In genomic region chr2:76980146-76980545, GRCm38 (mm10) we compare ENCODE assay signal across 7 mouse cellular contexts. TPM values are rescaled to one million over a fixed set of nuclear protein-coding genes. Genes with fewer than 3 reads are reported as not detected.
DNase-seq lines count a peak whose midpoint lies in the region; ATAC-seq and TF ChIP-seq lines count a peak whose summit lies in the region.

No protein-coding gene starts in this region.

- no peaks in the 10 kb centered on the region for H3K9me3 ChIP-seq in limb, embryonic 11.5 days (ENCODE audit: control insufficient read depth, low read length)
- no peaks in the 10 kb centered on the region for H3K9me3 ChIP-seq in limb, embryonic 10.5 days (replicated peaks)
- H3K9me3 ChIP-seq in heart, embryonic 10.5 days = no peaks in the 10 kb centered on the region
- no peaks in the 10 kb centered on the region for H3K9me3 ChIP-seq in lung, postnatal 0 days (ENCODE audit: low read length)

- no peak for ATAC-seq in limb, embryonic 11.5 days (ENCODE audit: insufficient number of reproducible peaks, low FRiP score, low TSS enrichment, low read depth)
- ATAC-seq in lung, postnatal 0 days = peak; percentile 46; the same call in 1 of the 2 replicates

- no peaks in the 10 kb centered on the region for H3K36me3 ChIP-seq in limb, embryonic 11.5 days (ENCODE audit: control insufficient read depth, insufficient read depth, low read length)
- H3K36me3 ChIP-seq in limb, embryonic 10.5 days = no peaks in the 10 kb centered on the region
- H3K36me3 ChIP-seq in heart, embryonic 10.5 days = peaks cover 35% of the 10 kb centered on the region
- H3K36me3 ChIP-seq in lung, postnatal 0 days (ENCODE audit: insufficient read depth, low read length) = no peaks in the 10 kb centered on the region

- TF ChIP-seq EP300 in lung, postnatal 0 days (IDR thresholded peaks at IDR 0.05) = no peak

- no peak overlapping the region for H3K4me2 ChIP-seq in limb, embryonic 11.5 days (ENCODE audit: low read depth, severe bottlenecking)
- H3K4me2 ChIP-seq in lung, postnatal 0 days (replicated peaks; ENCODE audit: low read depth, low read length) = no peak overlapping the region

- peak; percentile 28 for DNase-seq in limb, embryonic 11.5 days (ENCODE audit: low spot score)
- DNase-seq in limb, embryonic 10.5 days (ENCODE audit: low spot score) = no peak
- DNase-seq in adrenal gland, postnatal 10 days = peak; percentile 43
- peak; percentile 84 for DNase-seq in heart, embryonic 10.5 days (ENCODE audit: low spot score)
- peak; percentile 76 for DNase-seq in lung, postnatal 0 days (ENCODE audit: low spot score)
- DNase-seq in urinary bladder, adult 18-20 months (ENCODE audit: low spot score in 2 of 2) = no peak
- DNase-seq in natural killer cell, adult 2 months (ENCODE audit: low spot score in 2 of 2) = no peak

- H3K27ac ChIP-seq in limb, embryonic 11.5 days (replicated peaks; ENCODE audit: low read depth, low read length) = no peak overlapping the region
- H3K27ac ChIP-seq in limb, embryonic 10.5 days = no peak overlapping the region
- H3K27ac ChIP-seq in heart, embryonic 10.5 days = peak overlapping the region; percentile 89
- no peak overlapping the region for H3K27ac ChIP-seq in lung, postnatal 0 days (ENCODE audit: low read length)

- H3K4me1 ChIP-seq in limb, embryonic 11.5 days (ENCODE audit: control insufficient read depth, insufficient read depth, low read length) = no peaks in the 10 kb centered on the region
- no peaks in the 10 kb centered on the region for H3K4me1 ChIP-seq in limb, embryonic 10.5 days
- peaks cover 16% of the 10 kb centered on the region for H3K4me1 ChIP-seq in heart, embryonic 10.5 days
- H3K4me1 ChIP-seq in lung, postnatal 0 days (ENCODE audit: insufficient read depth, low read depth, low read length) = no peaks in the 10 kb centered on the region

- TF ChIP-seq CTCF in lung, postnatal 0 days (IDR thresholded peaks at IDR 0.05) = peak; percentile 83

- H3K4me3 ChIP-seq in limb, embryonic 11.5 days (ENCODE audit: low read depth, low read length) = no peak overlapping the region
- no peak overlapping the region for H3K4me3 ChIP-seq in limb, embryonic 10.5 days
- peak overlapping the region; percentile 60 for H3K4me3 ChIP-seq in heart, embryonic 10.5 days
- no peak overlapping the region for H3K4me3 ChIP-seq in lung, postnatal 0 days (ENCODE audit: low read depth, low read length)

- 51% methylated on average over 9 of the region's 9 CpGs for WGBS in limb, embryonic 11.5 days
- WGBS in limb, embryonic 10.5 days = 55% methylated on average over 9 of the region's 9 CpGs
- 42% methylated on average over 9 of the region's 9 CpGs for WGBS in heart, embryonic 10.5 days
- WGBS in lung, postnatal 0 days = 43% methylated on average over 9 of the region's 9 CpGs

- no peak overlapping the region for H3K9ac ChIP-seq in limb, embryonic 11.5 days (ENCODE audit: low read length)
- H3K9ac ChIP-seq in lung, postnatal 0 days (replicated peaks; ENCODE audit: low read depth) = no peak overlapping the region

- H3K27me3 ChIP-seq in limb, embryonic 11.5 days (ENCODE audit: control insufficient read depth, insufficient read depth, low read length) = no peaks in the 10 kb centered on the region
- H3K27me3 ChIP-seq in limb, embryonic 10.5 days (ENCODE audit: low read depth, poor library complexity, severe bottlenecking) = no peaks in the 10 kb centered on the region
- H3K27me3 ChIP-seq in heart, embryonic 10.5 days (ENCODE audit: insufficient read depth, poor library complexity, severe bottlenecking) = no peaks in the 10 kb centered on the region
- no peaks in the 10 kb centered on the region for H3K27me3 ChIP-seq in lung, postnatal 0 days (replicated peaks; ENCODE audit: insufficient read depth, low read length)

RNA-seq across cellular contexts. Expression of gene Ttn, which starts 2.2 kb away (rescaled TPM):
- 6.3 and 7.1 TPM in 2 replicates for polyA plus RNA-seq in limb, embryonic 11.5 days (2014; fragmentation: Nextera tagmentation; extraction: Ambion mirVana)
- 0.28 and 1.9 TPM in 2 replicates for polyA plus RNA-seq in limb, embryonic 10.5 days (2016; fragmentation: Nextera tagmentation; extraction: Ambion mirVana)
- total RNA-seq in adrenal gland, postnatal 10 days (2021) = 100 to 1,000 TPM in 1 of 2 experiments, 10 to 100 TPM in 1; 87.1 to 370 TPM
- 356 and 545 TPM in 2 replicates for polyA plus RNA-seq in heart, embryonic 10.5 days (2016; fragmentation: Nextera tagmentation; extraction: Ambion mirVana)
- 5.5 and 9.0 TPM in 2 replicates for polyA plus RNA-seq in lung, postnatal 0 days (2015; fragmentation: Nextera tagmentation; extraction: Ambion mirVana)

Comparison
In these comparisons a context has a peak if more than half of its experiments do, and no peak if none do; other contexts are left out.
1. DNase-seq: peak in limb, embryonic 11.5 days (single experiment), adrenal gland, postnatal 10 days (single experiment), heart, embryonic 10.5 days (single experiment) and lung, postnatal 0 days (single experiment); none in limb, embryonic 10.5 days (single experiment), urinary bladder, adult 18-20 months (0 of 2) and natural killer cell, adult 2 months (0 of 2).
2. RNA of gene Ttn, which starts 2.2 kb away (polyA plus RNA-seq): 356 to 545 TPM in heart, embryonic 10.5 days; 6.3 to 7.1 TPM in limb, embryonic 11.5 days, 5.5 to 9.0 TPM in lung, postnatal 0 days and 0.28 to 1.9 TPM in limb, embryonic 10.5 days; every median in the first group is over 10 times any median in the second.